Mouse (Mus musculus): ENCODE data around the gene Tusc2. TPM values are rescaled to one million over a fixed set of nuclear protein-coding genes. Genes with fewer than 3 reads are reported as not detected.
A peak's percentile ranks its signal among the peaks of the same experiment; 100 is the strongest.
"Not testable (repeated sequence)": the region's sequence is repeated elsewhere in the genome, so short reads cannot be mapped to it uniquely, and the experiment has no call there.

Tusc2 gene
- polyA plus RNA-seq, 1 experiment from 2014 or later: 87.0 TPM

- no peak overlapping the region for H3K27ac ChIP-seq
- peak overlapping the region; percentile 93 for H3K4me2 ChIP-seq (replicated peaks)
- 78% methylated on average over 3 of the region's 3 CpGs for WGBS
- peaks cover 18% of the 10 kb centered on the region for H3K27me3 ChIP-seq
- peaks cover 32% of the 10 kb centered on the region for H3K4me1 ChIP-seq
- H3K4me3 ChIP-seq: peak overlapping the region; percentile 66; the same call in 1 of the 2 replicates
- peaks cover 44% of the 10 kb centered on the region for H3K36me3 ChIP-seq
- ATAC-seq (ENCODE audit: low FRiP score): no peak
- H3K9ac ChIP-seq: no peak overlapping the region
- no peaks in the 10 kb centered on the region for H3K9me3 ChIP-seq (replicated peaks)
Observed at GRCm38 (mm10) chr9:107556346-107556745, 6.7 kb upstream of the Tusc2 start.

- H3K36me3 ChIP-seq: peaks cover 34% of the 10 kb centered on the region
- not testable (repeated sequence) for H3K9me3 ChIP-seq (replicated peaks); H3K9ac ChIP-seq; H3K4me3 ChIP-seq; ATAC-seq (ENCODE audit: low FRiP score); H3K27me3 ChIP-seq; H3K27ac ChIP-seq
- WGBS: 54% methylated on average over 5 of the region's 5 CpGs
- peaks cover 36% of the 10 kb centered on the region for H3K4me1 ChIP-seq
- 0 out of 2 replicates have a peak overlapping the region, but pooled peaks have one; percentile 0 for H3K4me2 ChIP-seq (replicated peaks)
Observed at GRCm38 (mm10) chr9:107565556-107565955, 2.5 kb downstream of the Tusc2 start.

GRCm38 (mm10) chr9:107566041-107566709, 3.1 kb downstream of the Tusc2 start:
- Histone ChIP-seq H3K4me2 (replicated peaks) (no peak overlapping the region), H3K9me3 (replicated peaks) (no peaks in the 10 kb centered on the region), H3K36me3 (peaks cover 34% of the 10 kb centered on the region), H3K9ac (no peak overlapping the region), H3K4me1 (peaks cover 42% of the 10 kb centered on the region), H3K4me3 (no peak overlapping the region), H3K27ac (no peak overlapping the region), H3K27me3 (no peaks in the 10 kb centered on the region)
- ATAC-seq (ENCODE audit: low FRiP score): no peak
- WGBS: 62% methylated on average over 15 of the region's 15 CpGs

- Histone ChIP-seq H3K9ac (no peak overlapping the region), H3K4me3 (no peak overlapping the region), H3K9me3 (replicated peaks) (no peaks in the 10 kb centered on the region), H3K27me3 (no peaks in the 10 kb centered on the region), H3K4me2 (replicated peaks) (no peak overlapping the region), H3K27ac (no peak overlapping the region), H3K36me3 (peaks cover 34% of the 10 kb centered on the region), H3K4me1 (peaks cover 49% of the 10 kb centered on the region)
- 77% methylated on average over 3 of the region's 3 CpGs for WGBS
- ATAC-seq (ENCODE audit: low FRiP score): no peak
Observed at GRCm38 (mm10) chr9:107566855-107567254, 3.8 kb downstream of the Tusc2 start.

- H3K4me1 ChIP-seq: peaks cover 53% of the 10 kb centered on the region
- peak within 1 kb of the TSS; percentile 87 for H3K27ac ChIP-seq
- H3K9me3 ChIP-seq (replicated peaks): no peaks in the 10 kb centered on the region
- 5% methylated on average over 18 of the region's 18 CpGs for WGBS
- no peak for ATAC-seq (ENCODE audit: low FRiP score)
- H3K27me3 ChIP-seq: no peaks in the 10 kb centered on the region
- peak within 1 kb of the TSS; percentile 95 for H3K9ac ChIP-seq
- peaks cover 39% of the 10 kb centered on the region for H3K36me3 ChIP-seq
- peak within 1 kb of the TSS; percentile 81 for H3K4me3 ChIP-seq
- peak within 1 kb of the TSS; percentile 93 for H3K4me2 ChIP-seq (replicated peaks)
Observed at GRCm38 (mm10) chr9:107567702-107568319, 4.8 kb downstream of the Tusc2 start, which contains the start of gene Hyal2. Gene Hyal2 (plus strand): TSS chr9:107567945.

GRCm38 (mm10) chr9:107568331-107569261, 5.5 kb downstream of the Tusc2 start:
- no peaks in the 10 kb centered on the region for H3K9me3 ChIP-seq (replicated peaks)

GRCm38 (mm10) chr9:107569270-107569669, 6.2 kb downstream of the Tusc2 start:
- Histone ChIP-seq H3K36me3 (peaks cover 48% of the 10 kb centered on the region), H3K4me1 (peaks cover 45% of the 10 kb centered on the region)

More at GRCm38 (mm10) chr9:107568331-107569261, 5.5 kb downstream of the Tusc2 start:
- no peaks in the 10 kb centered on the region for H3K27me3 ChIP-seq
- peaks cover 51% of the 10 kb centered on the region for H3K4me1 ChIP-seq
- 1% methylated on average over 41 of the region's 41 CpGs for WGBS
- H3K36me3 ChIP-seq: peaks cover 47% of the 10 kb centered on the region
- H3K4me2 ChIP-seq (replicated peaks): peak overlapping the region; percentile 93
- peak overlapping the region; percentile 95 for H3K9ac ChIP-seq
- H3K27ac ChIP-seq: peak overlapping the region; percentile 87
- H3K4me3 ChIP-seq: peak overlapping the region; percentile 81
- ATAC-seq (ENCODE audit: low FRiP score): peak; percentile 88

GRCm38 (mm10) chr9:107570016-107570415, 7.0 kb downstream of the Tusc2 start:
- no peaks in the 10 kb centered on the region for H3K9me3 ChIP-seq (replicated peaks)
- H3K27ac ChIP-seq: peak overlapping the region; percentile 87
- peaks cover 43% of the 10 kb centered on the region for H3K4me1 ChIP-seq
- H3K9ac ChIP-seq: peak overlapping the region; percentile 95
- H3K4me3 ChIP-seq: peak overlapping the region; percentile 81
- H3K27me3 ChIP-seq: no peaks in the 10 kb centered on the region
- WGBS: 54% methylated on average over 13 of the region's 13 CpGs
- H3K4me2 ChIP-seq (replicated peaks): peak overlapping the region; percentile 93
- peaks cover 46% of the 10 kb centered on the region for H3K36me3 ChIP-seq
- ATAC-seq (ENCODE audit: low FRiP score): no peak

More at GRCm38 (mm10) chr9:107569270-107569669, 6.2 kb downstream of the Tusc2 start:
- Histone ChIP-seq H3K4me3 (peak overlapping the region; percentile 81), H3K27me3 (no peaks in the 10 kb centered on the region), H3K27ac (peak overlapping the region; percentile 87), H3K4me2 (replicated peaks) (peak overlapping the region; percentile 93), H3K9ac (peak overlapping the region; percentile 95), H3K9me3 (replicated peaks) (no peaks in the 10 kb centered on the region)
- peak; percentile 56 for ATAC-seq (ENCODE audit: low FRiP score)
- WGBS: under 1% methylated on average over 23 of the region's 23 CpGs

- 91% methylated on average over 21 of the region's 21 CpGs for WGBS
- Histone ChIP-seq H3K27ac (no peak overlapping the region), H3K4me3 (peak overlapping the region; percentile 81), H3K36me3 (peaks cover 42% of the 10 kb centered on the region), H3K4me2 (replicated peaks) (peak overlapping the region; percentile 93), H3K27me3 (no peaks in the 10 kb centered on the region), H3K4me1 (peaks cover 43% of the 10 kb centered on the region), H3K9ac (peak overlapping the region; percentile 95; the same call in 1 of the 2 replicates), H3K9me3 (replicated peaks) (no peaks in the 10 kb centered on the region)
- ATAC-seq (ENCODE audit: low FRiP score): no peak
Observed at GRCm38 (mm10) chr9:107570845-107571244, 7.8 kb downstream of the Tusc2 start.

GRCm38 (mm10) chr9:107571534-107572326, 8.7 kb downstream of the Tusc2 start:
- H3K36me3 ChIP-seq: peaks cover 42% of the 10 kb centered on the region
- H3K27ac ChIP-seq: no peak overlapping the region
- peaks cover 47% of the 10 kb centered on the region for H3K4me1 ChIP-seq
- H3K27me3 ChIP-seq: no peaks in the 10 kb centered on the region
- H3K9ac ChIP-seq: 0 out of 2 replicates have a peak overlapping the region, but pooled peaks have one; percentile 13
- H3K4me2 ChIP-seq (replicated peaks): peak overlapping the region; percentile 93
- no peak for ATAC-seq (ENCODE audit: low FRiP score)
- 94% methylated on average over 22 of the region's 22 CpGs for WGBS
- H3K9me3 ChIP-seq (replicated peaks): no peaks in the 10 kb centered on the region
- H3K4me3 ChIP-seq: peak overlapping the region; percentile 81; the same call in 1 of the 2 replicates

GRCm38 (mm10) chr9:107572327-107572662, 9.2 kb downstream of the Tusc2 start:
- Histone ChIP-seq H3K27me3 (no peaks in the 10 kb centered on the region), H3K4me3 (no peak overlapping the region), H3K27ac (no peak overlapping the region), H3K9ac (no peak overlapping the region), H3K36me3 (peaks cover 42% of the 10 kb centered on the region), H3K9me3 (replicated peaks) (no peaks in the 10 kb centered on the region), H3K4me2 (replicated peaks) (no peak overlapping the region), H3K4me1 (peaks cover 49% of the 10 kb centered on the region)
- WGBS: 97% methylated on average over 2 of the region's 2 CpGs
- ATAC-seq (ENCODE audit: low FRiP score): no peak

Data from hindbrain, embryonic 12.5 days (tissue).